Mouse (Mus musculus) heart, adult 8-10 months (tissue): ENCODE data around the gene Nrp2. TPM values are rescaled to one million over a fixed set of nuclear protein-coding genes. Genes with fewer than 3 reads are reported as not detected.

Source experiments
- DNase-seq: peaks from one replicate; pipeline ENCODE4 v3.0.0; 2022; ENCODE audit warnings: low spot score
- total RNA-seq, 4 experiments: library from RNA; stranded (reverse); gene quantifications; 2 replicates each; pipeline ENCODE4 v1.2.4; 2022

Nrp2 gene
- total RNA-seq, 4 experiments from 2014 or later: 13.2 to 30.0 (median 26.7) TPM

DNA sequence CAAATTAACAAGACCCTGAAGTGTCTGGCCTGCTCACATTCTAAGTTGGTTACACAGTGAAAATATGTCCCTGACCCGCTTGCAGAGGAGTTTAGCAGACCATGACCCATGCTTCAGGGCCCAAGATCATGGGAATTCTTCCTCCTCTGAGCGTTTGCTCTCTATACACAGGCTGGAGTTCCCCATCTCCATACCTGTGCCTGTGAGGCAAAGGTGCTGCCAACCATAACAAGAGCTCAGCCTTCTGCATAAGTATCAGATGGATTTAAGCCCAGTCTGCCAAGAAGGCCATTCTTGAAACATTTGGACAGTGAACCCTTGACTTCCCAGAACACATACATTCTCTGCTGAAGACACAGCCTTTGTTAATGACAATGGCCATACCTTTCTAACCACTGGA lies 79.1 kb downstream of the Nrp2 start:
- no peak for DNase-seq

GRCm38 (mm10) chr1:62782573-62782972 lies 79.5 kb downstream of the Nrp2 start:
- DNase-seq: no peak

DNA sequence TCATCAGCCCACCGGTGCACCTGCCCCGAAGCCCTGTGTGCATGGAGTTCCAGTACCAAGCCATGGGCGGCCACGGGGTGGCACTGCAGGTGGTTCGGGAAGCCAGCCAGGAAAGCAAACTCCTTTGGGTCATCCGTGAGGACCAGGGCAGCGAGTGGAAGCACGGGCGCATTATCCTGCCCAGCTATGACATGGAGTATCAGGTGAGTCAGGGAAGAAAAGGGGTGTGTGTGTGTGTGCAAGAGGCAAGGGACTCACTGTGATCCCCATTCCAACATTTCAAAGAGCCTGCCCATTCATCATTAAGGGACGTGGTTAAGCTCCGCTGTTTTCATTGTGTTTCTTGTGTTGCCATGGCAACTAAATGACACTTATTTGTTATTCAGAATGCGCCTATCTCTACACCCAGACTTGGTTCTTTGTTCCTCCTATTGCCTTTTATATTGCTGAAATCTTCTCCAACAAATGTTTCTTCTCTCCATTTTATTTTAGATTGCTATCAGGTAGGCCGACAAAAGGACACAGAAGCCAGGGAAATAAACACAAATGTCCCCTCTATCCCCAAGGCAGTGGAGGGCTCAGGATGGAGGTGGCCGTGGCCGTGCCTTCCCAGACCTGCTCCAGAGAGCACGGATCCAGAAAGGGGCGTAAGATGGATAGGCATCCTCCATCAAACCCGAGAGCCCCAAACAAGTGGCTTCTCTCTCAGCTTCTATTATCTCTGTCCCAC lies 80.4 kb downstream of the Nrp2 start:
- DNase-seq: no peak

GRCm38 (mm10) chr1:62784084-62784392 lies 81.0 kb downstream of the Nrp2 start:
- DNase-seq: no peak

DNA sequence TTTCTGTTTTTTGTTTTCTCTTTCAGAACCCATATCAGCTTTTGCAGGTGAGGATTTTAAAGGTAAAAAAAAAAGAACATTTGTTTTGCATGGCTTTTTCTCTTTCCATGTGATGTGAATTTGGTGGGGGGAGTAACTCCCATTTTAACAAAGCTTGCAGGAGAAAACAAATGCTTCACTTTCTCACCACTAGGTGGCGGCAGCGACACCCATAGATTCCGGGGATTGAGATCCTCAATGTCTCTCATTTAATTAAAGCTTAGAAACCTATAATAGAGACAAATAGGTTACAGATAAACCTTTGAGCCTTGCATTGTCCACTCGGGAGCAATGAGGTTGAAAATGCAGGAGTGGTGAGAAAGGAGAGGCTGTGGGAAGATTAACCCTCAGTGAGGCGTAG lies 83.2 kb downstream of the Nrp2 start:
- peak; percentile 55 for DNase-seq

DNA sequence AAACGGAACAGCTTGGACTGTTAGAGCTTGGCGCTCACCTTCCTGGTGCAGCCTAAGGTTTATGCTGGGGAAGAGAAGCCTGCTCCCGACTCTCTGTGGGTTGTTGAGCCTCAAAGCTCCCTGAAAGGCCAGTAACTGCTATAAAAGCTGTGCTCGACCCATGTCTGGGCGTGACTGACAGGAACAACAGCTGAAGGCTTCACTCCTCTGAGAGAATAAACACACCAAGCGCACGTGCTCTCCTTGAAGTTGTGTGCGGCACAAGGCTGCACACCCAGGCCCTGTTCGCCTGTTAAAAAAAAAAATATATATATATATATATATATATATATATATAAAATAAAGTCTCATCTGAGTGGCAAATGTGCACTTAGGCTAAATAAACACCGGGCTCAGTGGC lies 84.5 kb downstream of the Nrp2 start:
- no peak for DNase-seq

GRCm38 (mm10) chr1:62794223-62794895 lies 91.3 kb downstream of the Nrp2 start:
- no peak for DNase-seq

- DNase-seq: no peak
Observed at GRCm38 (mm10) chr1:62794896-62795255, 91.8 kb downstream of the Nrp2 start.

DNA sequence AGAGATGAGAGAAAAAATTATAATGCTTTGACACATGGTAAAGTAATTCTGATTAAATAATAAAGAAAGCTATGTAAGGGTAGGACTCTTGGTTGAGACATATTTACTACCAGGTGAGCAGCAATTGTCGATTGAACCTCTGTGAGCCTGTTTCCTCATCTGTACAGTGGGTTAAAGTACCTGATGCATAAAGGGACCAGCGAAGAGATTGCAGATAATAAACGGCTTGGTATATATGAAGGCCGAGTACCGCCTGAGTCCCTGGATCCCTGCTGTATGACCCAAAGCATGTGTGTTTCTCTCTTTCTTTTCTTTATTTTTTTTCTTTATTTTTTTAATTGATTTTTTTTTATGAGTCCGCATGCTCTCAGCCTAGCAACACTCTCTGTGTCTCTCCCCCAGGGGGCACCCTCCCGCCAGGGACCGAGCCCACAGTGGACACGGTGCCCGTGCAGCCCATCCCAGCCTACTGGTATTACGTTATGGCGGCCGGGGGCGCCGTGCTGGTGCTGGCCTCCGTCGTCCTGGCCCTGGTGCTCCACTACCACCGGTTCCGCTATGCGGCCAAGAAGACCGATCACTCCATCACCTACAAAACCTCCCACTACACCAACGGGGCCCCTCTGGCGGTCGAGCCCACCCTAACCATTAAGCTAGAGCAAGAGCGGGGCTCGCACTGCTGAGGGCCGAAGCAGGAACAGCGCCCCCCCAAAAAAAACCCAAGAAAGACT lies 92.4 kb downstream of the Nrp2 start:
- no peak for DNase-seq

DNA sequence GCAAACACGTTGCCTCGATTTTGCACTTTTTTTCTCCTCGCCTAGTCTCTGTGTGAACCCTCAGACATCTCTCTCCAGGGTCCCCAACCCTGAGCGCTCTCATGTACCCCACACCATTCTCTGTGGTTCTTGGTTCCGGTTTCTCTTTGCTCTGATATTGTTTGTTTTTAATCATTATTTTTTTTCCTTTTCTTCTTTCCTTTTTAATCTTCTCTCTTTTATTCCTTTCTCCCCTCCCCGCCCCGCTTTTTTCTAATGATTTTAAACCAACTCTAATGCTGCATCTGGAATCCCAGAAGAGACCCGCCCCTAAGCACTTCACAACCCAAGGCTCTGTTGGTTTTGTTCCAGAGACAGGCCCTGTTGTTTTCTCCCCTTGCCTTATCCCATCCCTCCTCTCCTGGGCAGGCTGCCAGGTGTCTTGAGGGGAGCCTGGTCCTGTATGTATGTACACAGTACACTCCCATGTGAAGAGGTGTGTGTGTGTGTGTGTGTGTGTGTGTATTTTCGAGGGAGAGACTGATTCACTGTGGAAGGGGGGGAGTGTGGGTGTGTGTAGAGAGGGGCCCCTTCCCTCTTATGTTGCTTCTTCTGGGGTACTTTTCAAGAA lies 93.1 kb downstream of the Nrp2 start:
- no peak for DNase-seq

GRCm38 (mm10) chr1:62799427-62799826 lies 96.3 kb downstream of the Nrp2 start:
- DNase-seq: no peak

DNA sequence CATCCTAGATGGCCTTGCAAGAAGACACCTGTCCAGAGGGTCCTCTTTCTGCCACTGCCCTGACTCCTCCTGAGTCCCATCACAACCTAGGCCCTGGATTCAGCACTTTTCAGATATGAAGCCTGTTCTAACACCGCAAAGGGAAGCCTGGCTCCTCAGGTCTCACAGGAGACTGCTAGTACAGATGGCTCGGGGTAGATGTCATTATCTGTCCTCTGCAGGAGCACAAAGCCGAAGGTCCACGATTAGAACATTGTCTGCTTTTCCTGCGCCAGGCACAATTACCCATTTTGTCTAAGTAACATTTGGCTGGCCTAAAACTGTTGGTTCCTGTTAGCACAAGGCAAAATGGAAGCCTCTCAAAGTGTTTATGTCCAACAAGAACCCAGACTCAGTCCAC lies 97.3 kb downstream of the Nrp2 start:
- DNase-seq: no peak

DNA sequence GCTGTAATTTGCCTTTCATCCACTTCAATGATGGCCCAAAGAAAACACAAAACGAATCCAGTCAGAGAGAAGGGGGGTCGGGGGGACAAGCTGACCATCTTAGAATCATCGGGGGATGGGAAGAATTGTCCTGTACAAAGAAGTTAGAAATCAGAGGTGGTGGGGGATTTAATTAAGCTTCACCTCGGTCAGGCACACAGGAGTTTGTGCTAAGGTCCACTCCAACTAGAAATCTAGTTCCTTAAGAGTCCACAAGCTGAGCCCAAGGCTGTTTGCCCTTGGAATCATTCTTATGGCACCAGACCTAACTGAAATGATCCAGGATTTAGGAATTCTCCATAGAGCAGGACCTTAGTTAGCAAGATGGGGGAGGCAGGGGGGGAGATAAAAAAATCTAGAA lies 98.3 kb downstream of the Nrp2 start:
- no peak for DNase-seq

GRCm38 (mm10) chr1:62801842-62802241 lies 98.8 kb downstream of the Nrp2 start:
- DNase-seq: no peak

GRCm38 (mm10) chr1:62803544-62803943 lies 100.5 kb downstream of the Nrp2 start:
- DNase-seq: no peak

- DNase-seq: no peak
Observed at GRCm38 (mm10) chr1:62806014-62806413, 102.9 kb downstream of the Nrp2 start.

DNA sequence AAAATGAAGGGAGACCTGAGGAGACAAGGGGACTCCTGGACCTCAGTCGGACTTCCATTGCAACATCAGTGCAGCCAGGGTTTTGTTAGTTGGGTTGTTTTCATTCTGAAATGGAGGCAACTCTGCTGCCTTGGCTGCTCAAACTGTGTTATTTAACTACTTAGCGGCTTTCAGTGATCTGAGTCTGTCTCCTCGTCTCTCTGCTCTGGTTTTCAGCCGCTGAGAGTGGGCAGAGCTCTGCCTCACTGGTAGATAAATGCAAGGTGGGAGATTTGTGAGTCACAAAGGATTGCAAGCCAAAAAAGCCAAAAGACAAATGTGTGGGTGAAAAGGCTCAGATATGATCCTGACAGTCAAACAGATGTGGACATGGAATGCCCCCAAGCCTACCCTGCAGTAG lies 105.3 kb downstream of the Nrp2 start:
- no peak for DNase-seq

DNA sequence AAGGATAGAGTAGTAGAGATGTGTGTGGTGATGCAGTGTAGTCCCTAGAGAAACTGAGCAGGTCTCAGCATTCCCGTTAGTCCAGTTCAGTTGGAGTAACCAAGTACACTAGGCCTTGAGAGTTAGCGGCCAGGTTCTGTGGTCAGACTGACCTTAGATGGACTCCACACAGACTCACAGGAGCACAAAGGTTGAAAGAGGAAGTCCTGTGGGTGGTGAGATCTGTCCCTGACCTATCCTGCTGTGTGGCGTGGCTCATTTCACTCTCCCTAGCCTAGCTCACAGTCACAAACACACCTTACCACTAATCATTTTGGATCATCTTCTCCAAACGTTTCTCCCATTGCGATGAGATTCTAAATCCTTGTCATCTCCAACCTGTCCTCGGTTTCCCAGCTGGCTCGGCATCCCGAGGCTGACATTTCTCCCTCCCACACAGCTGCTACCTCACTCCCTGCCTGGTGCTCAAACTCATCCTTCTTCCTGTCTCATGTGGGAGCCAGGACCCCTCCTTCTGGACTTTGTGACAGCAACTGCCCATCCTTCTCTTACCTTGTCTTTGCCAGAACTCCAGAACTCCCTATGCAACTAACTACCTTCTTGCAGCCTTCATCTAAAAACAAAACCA lies 106.6 kb downstream of the Nrp2 start:
- no peak for DNase-seq

GRCm38 (mm10) chr1:62811141-62811540 lies 108.1 kb downstream of the Nrp2 start:
- no peak for DNase-seq

DNA sequence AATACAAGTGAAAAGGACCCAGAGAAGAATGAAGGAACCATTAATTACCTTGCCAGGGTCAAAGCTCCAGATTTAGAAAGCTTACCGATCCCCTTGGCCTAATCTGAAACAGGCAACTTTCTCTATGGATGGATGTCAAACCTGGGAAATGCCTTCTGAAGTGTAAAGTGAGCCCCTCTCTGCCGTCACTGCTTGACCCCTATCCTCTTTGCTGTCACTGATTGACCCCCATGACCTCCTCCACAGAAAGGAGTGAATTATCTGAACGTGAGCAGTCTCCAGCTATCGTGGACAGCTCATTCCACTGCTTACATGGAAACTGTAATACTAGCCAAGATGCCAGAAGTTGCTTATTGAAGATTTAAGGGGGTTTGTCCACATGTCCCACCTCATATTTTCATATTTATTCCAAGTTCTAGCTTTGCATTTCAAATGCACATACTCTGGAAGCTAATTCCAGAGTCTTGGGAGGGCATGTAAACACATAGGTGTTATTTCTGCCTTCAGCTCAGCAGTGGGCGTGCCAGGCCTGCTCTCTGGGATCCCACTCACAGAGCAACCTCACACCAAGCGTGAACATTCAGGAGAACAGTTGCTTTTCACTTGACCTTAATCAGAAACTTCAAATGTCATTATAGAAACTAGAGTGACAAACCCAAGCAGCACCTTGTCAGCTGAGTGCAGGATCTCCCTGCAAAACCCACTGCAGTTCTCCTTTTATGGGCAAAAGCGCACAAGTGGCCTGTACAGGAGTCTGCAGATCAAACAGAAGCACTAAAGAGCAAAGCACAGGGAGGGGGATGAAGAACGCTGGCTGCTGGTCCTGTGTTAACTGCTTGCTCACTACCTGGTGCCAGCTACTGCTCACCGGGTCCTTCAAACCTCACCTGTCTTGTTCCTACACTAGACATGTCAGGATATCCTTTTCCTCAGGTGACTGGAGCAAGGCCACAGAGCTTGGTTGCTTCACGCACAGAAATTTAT lies 109.9 kb downstream of the Nrp2 start:
- DNase-seq: no peak

GRCm38 (mm10) chr1:62813938-62814337 lies 110.9 kb downstream of the Nrp2 start:
- DNase-seq: no peak
